Mouse (Mus musculus): ENCODE results near the gene Syngap1. TPM values are rescaled to one million over a fixed set of nuclear protein-coding genes. Genes with fewer than 3 reads are reported as not detected.

Syngap1 gene
- polyA plus RNA-seq, 1 experiment, result 5.2 TPM

GRCm38 (mm10) chr17:26948316-26949050, 7.4 kb downstream of the Syngap1 start:
- peak overlapping the region; percentile 25 for H3K4me3 ChIP-seq
- H3K27me3 ChIP-seq (ENCODE audit: control insufficient read depth, insufficient read depth, insufficient read length), result no peaks in the 10 kb centered on the region
- no peaks in the 10 kb centered on the region for H3K36me3 ChIP-seq (ENCODE audit: control insufficient read depth, insufficient read depth)
- peak overlapping the region; percentile 70 for H3K4me2 ChIP-seq (ENCODE audit: low read depth)
- TF ChIP-seq MYOD1 (IDR thresholded peaks at IDR 0.05; ENCODE audit: control insufficient read depth in 1 of 3, insufficient read length in 2 of 3, low read depth in 2 of 3) (peak in 1 of 3 experiments; percentile 56), TCF12 (IDR thresholded peaks at IDR 0.05; ENCODE audit: insufficient read depth, poor library complexity, severe bottlenecking) (no peak), POLR2A (IDR thresholded peaks at IDR 0.05; ENCODE audit: insufficient read length, low read depth) (no peak), MYOG (IDR thresholded peaks at IDR 0.05; ENCODE audit: control insufficient read depth in 1 of 3, insufficient read depth in 1 of 3, insufficient read length in 2 of 3, low read depth in 2 of 3) (peak in 1 of 3 experiments; percentile 12), CEBPB (IDR thresholded peaks at IDR 0.05; ENCODE audit: insufficient read depth, poor library complexity, severe bottlenecking) (no peak), MAX (IDR thresholded peaks at IDR 0.05; ENCODE audit: low read depth) (no peak), POLR2AphosphoS2 (IDR thresholded peaks at IDR 0.05; ENCODE audit: insufficient read length, low read depth) (no peak), E2F4 (IDR thresholded peaks at IDR 0.05; ENCODE audit: insufficient read depth) (no peak), REST (IDR thresholded peaks at IDR 0.05; ENCODE audit: insufficient read depth, insufficient read length) (no peak)
- H3ac ChIP-seq (ENCODE audit: control insufficient read depth, insufficient read length), result no peak overlapping the region
- H3K79me2 ChIP-seq (ENCODE audit: control insufficient read depth, insufficient read depth), result no peaks in the 10 kb centered on the region

- Histone ChIP-seq H3ac (ENCODE audit: control insufficient read depth, insufficient read length) (no peak overlapping the region), H3K4me2 (ENCODE audit: low read depth) (peak overlapping the region; percentile 48), H3K27me3 (ENCODE audit: control insufficient read depth, insufficient read depth, insufficient read length) (no peaks in the 10 kb centered on the region), H3K36me3 (ENCODE audit: control insufficient read depth, insufficient read depth) (no peaks in the 10 kb centered on the region), H3K4me3 (peak overlapping the region; percentile 25), H3K79me2 (ENCODE audit: control insufficient read depth, insufficient read depth) (no peaks in the 10 kb centered on the region)
- TF ChIP-seq POLR2AphosphoS2 (IDR thresholded peaks at IDR 0.05; ENCODE audit: insufficient read length, low read depth) (no peak), SRF (IDR thresholded peaks at IDR 0.05; ENCODE audit: control insufficient read depth, insufficient read length, low read depth) (no peak), MYOG (IDR thresholded peaks at IDR 0.05; ENCODE audit: control insufficient read depth in 1 of 3, insufficient read depth in 1 of 3, insufficient read length in 2 of 3, low read depth in 2 of 3) (peak in 1 of 3 experiments; percentile 50), MYOD1 (IDR thresholded peaks at IDR 0.05; ENCODE audit: control insufficient read depth in 1 of 3, insufficient read length in 2 of 3, low read depth in 2 of 3) (peak in 1 of 3 experiments; percentile 40)
Observed at GRCm38 (mm10) chr17:26949051-26949577, 8.1 kb downstream of the Syngap1 start.

GRCm38 (mm10) chr17:26949866-26950265, 8.8 kb downstream of the Syngap1 start:
- no peaks in the 10 kb centered on the region for H3K36me3 ChIP-seq (ENCODE audit: control insufficient read depth, insufficient read depth)
- no peak overlapping the region for H3K4me2 ChIP-seq (ENCODE audit: low read depth)
- H3K27me3 ChIP-seq (ENCODE audit: control insufficient read depth, insufficient read depth, insufficient read length), result no peaks in the 10 kb centered on the region
- TF ChIP-seq MAX (IDR thresholded peaks at IDR 0.05; ENCODE audit: low read depth) (no peak), TCF12 (IDR thresholded peaks at IDR 0.05; ENCODE audit: insufficient read depth, poor library complexity, severe bottlenecking) (no peak), TCF3 (IDR thresholded peaks at IDR 0.05; ENCODE audit: insufficient read length, low read depth) (no peak), CEBPB (IDR thresholded peaks at IDR 0.05; ENCODE audit: insufficient read depth, poor library complexity, severe bottlenecking) (no peak), MYOD1 (IDR thresholded peaks at IDR 0.05; ENCODE audit: control insufficient read depth in 1 of 3, insufficient read length in 2 of 3, low read depth in 2 of 3) (no peak), REST (IDR thresholded peaks at IDR 0.05; ENCODE audit: insufficient read depth, insufficient read length) (no peak), MYOG (IDR thresholded peaks at IDR 0.05; ENCODE audit: control insufficient read depth in 1 of 3, insufficient read depth in 1 of 3, insufficient read length in 2 of 3, low read depth in 2 of 3) (no peak), USF1 (IDR thresholded peaks at IDR 0.05; ENCODE audit: low read depth) (no peak), POLR2A (IDR thresholded peaks at IDR 0.05; ENCODE audit: insufficient read length, low read depth) (no peak), SRF (IDR thresholded peaks at IDR 0.05; ENCODE audit: control insufficient read depth, insufficient read length, low read depth) (no peak), E2F4 (IDR thresholded peaks at IDR 0.05; ENCODE audit: insufficient read depth) (no peak), POLR2AphosphoS2 (IDR thresholded peaks at IDR 0.05; ENCODE audit: insufficient read length, low read depth) (no peak)
- no peaks in the 10 kb centered on the region for H3K79me2 ChIP-seq (ENCODE audit: control insufficient read depth, insufficient read depth)
- no peak overlapping the region for H3ac ChIP-seq (ENCODE audit: control insufficient read depth, insufficient read length)
- H3K4me3 ChIP-seq, result no peak overlapping the region

- H3K4me3 ChIP-seq, result no peak overlapping the region
- no peaks in the 10 kb centered on the region for H3K36me3 ChIP-seq (ENCODE audit: control insufficient read depth, insufficient read depth)
Observed at GRCm38 (mm10) chr17:26950560-26951288, 9.7 kb downstream of the Syngap1 start.

More at GRCm38 (mm10) chr17:26950560-26951288, 9.7 kb downstream of the Syngap1 start:
- Histone ChIP-seq H3K4me2 (ENCODE audit: low read depth) (no peak overlapping the region), H3K27me3 (ENCODE audit: control insufficient read depth, insufficient read depth, insufficient read length) (no peaks in the 10 kb centered on the region), H3ac (ENCODE audit: control insufficient read depth, insufficient read length) (no peak overlapping the region), H3K79me2 (ENCODE audit: control insufficient read depth, insufficient read depth) (no peaks in the 10 kb centered on the region)
- no peak for TF ChIP-seq POLR2AphosphoS2 (IDR thresholded peaks at IDR 0.05; ENCODE audit: insufficient read length, low read depth)
- TF ChIP-seq POLR2A (IDR thresholded peaks at IDR 0.05; ENCODE audit: insufficient read length, low read depth), result no peak
- TF ChIP-seq SRF (IDR thresholded peaks at IDR 0.05; ENCODE audit: control insufficient read depth, insufficient read length, low read depth), result no peak
- TF ChIP-seq MAX (IDR thresholded peaks at IDR 0.05; ENCODE audit: low read depth), result no peak
- TF ChIP-seq CEBPB (IDR thresholded peaks at IDR 0.05; ENCODE audit: insufficient read depth, poor library complexity, severe bottlenecking), result no peak
- no peak for TF ChIP-seq E2F4 (IDR thresholded peaks at IDR 0.05; ENCODE audit: insufficient read depth)
- TF ChIP-seq REST (IDR thresholded peaks at IDR 0.05; ENCODE audit: insufficient read depth, insufficient read length), result no peak
- TF ChIP-seq USF1 (IDR thresholded peaks at IDR 0.05; ENCODE audit: low read depth), result no peak
- TF ChIP-seq TCF3 (IDR thresholded peaks at IDR 0.05; ENCODE audit: insufficient read length, low read depth), result no peak

All from myocyte (in vitro differentiated cells).